Mouse (Mus musculus): ENCODE measurements around the gene Pid1.

Gene Pid1

DNA sequence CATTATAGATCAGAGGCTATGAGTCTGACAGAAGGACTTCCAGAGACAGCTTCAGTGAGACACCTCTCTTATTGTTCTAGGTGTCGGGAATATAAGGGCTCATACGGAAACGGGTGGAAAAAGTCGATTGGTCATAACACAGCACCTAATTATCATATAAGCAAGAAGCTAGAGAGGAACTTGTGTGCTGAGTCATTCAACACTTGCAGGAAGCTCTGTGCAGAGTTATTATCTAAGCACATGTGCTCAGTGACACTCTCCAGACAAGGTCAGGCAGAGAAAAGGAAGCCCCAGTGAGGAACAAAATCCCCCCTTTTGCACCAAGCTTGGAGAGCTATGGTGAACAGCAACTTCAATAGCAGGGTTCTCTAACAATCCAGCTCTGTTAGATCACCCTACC is 361.4 kb downstream of the Pid1 start:
- no peak for DNase-seq
